Mouse (Mus musculus) embryo, embryonic 11 days (tissue): ENCODE measurements at regions not wholly inside any gene's neighbourhood (a gene's known extent, or its start where the extent isn't known, plus 50 kb on each side); places are given as distances from the start of the nearest gene placed in this dataset.

Source experiments
- DNase-seq: peaks from one replicate; pipeline ENCODE4 v3.0.0-alpha.2; 2015

GRCm38 (mm10) chr9:62590407-62591195 lies 53.8 kb upstream of the Coro2b start:
- no peak for DNase-seq

- no peak for DNase-seq
These were observed 54.3 kb upstream of the Coro2b start for GRCm38 (mm10) chr9:62591196-62591485.

GRCm38 (mm10) chr9:62598056-62598455 lies 61.2 kb upstream of the Coro2b start:
- DNase-seq: no peak

- DNase-seq: no peak
These were observed 62.1 kb upstream of the Coro2b start for GRCm38 (mm10) chr9:62598956-62599355.

- DNase-seq: no peak
These were observed 67.1 kb upstream of the Itga11 start for GRCm38 (mm10) chr9:62610526-62610925.

GRCm38 (mm10) chr9:62611452-62611851 lies 66.2 kb upstream of the Itga11 start:
- DNase-seq: peak; percentile 56

GRCm38 (mm10) chr9:62613053-62613452 lies 64.6 kb upstream of the Itga11 start:
- DNase-seq: peak; percentile 56

GRCm38 (mm10) chr9:62613806-62614205 lies 63.8 kb upstream of the Itga11 start:
- no peak for DNase-seq

GRCm38 (mm10) chr9:62614950-62615349 lies 62.7 kb upstream of the Itga11 start:
- DNase-seq: no peak

- DNase-seq: peak; percentile 40
These were observed 61.8 kb upstream of the Itga11 start for GRCm38 (mm10) chr9:62615799-62616198.

- no peak for DNase-seq
These were observed 58.6 kb upstream of the Itga11 start for GRCm38 (mm10) chr9:62618994-62619393.

- DNase-seq: no peak
These were observed 56.7 kb upstream of the Itga11 start for GRCm38 (mm10) chr9:62620901-62621445.

- DNase-seq: no peak
These were observed 55.5 kb upstream of the Itga11 start for GRCm38 (mm10) chr9:62622106-62622505.

- no peak for DNase-seq
These were observed 53.0 kb upstream of the Itga11 start for GRCm38 (mm10) chr9:62624562-62625044.

- DNase-seq: no peak
These were observed 50.3 kb upstream of the Itga11 start for GRCm38 (mm10) chr9:62627071-62628000.
